Mouse (Mus musculus) ES-Bruce4 (cell line): ENCODE measurements around the gene Hyal3.

Source experiments
- CTCF ChIP-seq: IDR thresholded peaks from one replicate; pipeline ENCODE4 v1.8.1; 2011; ENCODE audit warnings: low read depth, low read length
- EP300 ChIP-seq: IDR thresholded peaks from 2 replicates; pipeline ENCODE4 v1.6.1; 2011; ENCODE audit warnings: low read depth, low read length; ENCODE audit not compliant: insufficient read depth
- POLR2A ChIP-seq: IDR thresholded peaks from one replicate; pipeline ENCODE4 v1.8.1; 2011; ENCODE audit warnings: low read length; ENCODE audit not compliant: insufficient read depth

DNA sequence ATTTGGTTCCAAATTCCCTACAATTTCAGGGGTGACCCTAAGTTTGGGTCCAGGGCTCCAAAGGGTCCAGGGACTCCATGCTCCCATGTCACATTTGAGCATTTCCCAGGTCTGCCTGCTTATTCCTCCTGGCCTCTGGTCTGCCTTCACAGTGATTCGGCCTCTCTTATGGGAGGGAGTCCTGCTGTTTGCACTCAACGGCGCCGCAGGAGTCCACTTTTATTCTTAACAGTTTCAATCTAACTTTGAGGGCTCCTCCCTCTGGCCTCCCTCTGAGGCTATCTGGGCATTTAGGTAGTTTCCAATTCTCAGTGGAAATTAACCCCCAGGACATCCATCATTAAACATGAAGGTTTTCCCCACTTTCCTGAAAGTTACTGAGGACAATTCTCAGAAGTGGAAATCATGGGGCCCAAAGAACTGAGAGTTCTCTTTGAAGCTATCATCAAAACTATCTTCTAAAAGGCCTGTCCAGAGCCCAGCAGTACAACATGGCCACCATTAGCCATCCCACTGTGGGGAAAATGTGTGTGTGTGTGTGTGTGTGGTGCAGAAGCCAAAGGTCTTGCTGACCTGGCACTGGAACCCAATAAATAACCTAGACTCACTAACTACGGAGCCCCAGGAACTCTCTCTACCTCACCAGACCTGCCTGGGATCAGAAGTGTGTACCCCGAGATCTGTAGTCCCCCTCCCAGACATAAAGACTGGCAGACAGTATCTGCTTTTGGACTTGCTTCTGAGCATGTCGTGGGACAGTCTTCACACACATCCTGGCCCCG lies 13.9 kb downstream of the Hyal3 start:
- TF ChIP-seq POLR2A (no peak), CTCF (no peak), EP300 (no peak)
